Mouse (Mus musculus): ENCODE measurements around the gene Calhm2.

Calhm2 gene

GRCm38 (mm10) chr19:47067924-47068611 is 70.0 kb downstream of the Calhm2 start:
- peak; percentile 88 for DNase-seq (ENCODE audit: low read depth, low spot score)

- peak; percentile 98 for DNase-seq (ENCODE audit: low read depth, low spot score)
Measured at GRCm38 (mm10) chr19:47067096-47067882, 70.8 kb downstream of the Calhm2 start, which contains the start of gene Taf5. Gene Taf5 (plus strand): TSS chr19:47067746.

- DNase-seq (ENCODE audit: low read depth, low spot score) = no peak
Measured at GRCm38 (mm10) chr19:47065860-47066259, 72.2 kb downstream of the Calhm2 start.

DNA sequence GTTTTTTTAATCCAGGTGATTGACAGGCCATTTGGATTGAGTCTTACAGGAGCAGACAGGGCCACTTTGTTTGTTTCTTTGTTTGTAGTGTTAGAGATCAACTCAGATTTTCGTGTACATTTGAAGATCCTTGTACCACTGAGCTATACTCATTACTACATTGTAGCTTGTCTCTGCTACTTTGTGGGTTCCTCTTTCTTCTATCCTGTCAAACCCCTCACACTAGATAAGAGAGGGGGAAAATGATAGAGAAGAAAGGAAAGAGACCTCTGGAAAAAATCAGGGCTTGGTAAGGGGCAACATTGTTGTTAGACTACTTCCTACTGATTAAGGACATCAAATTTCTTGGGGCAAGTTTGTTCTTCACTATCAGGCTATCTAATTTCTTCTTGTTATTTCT is 80.4 kb downstream of the Calhm2 start:
- no peak for DNase-seq (ENCODE audit: low read depth, low spot score)

All from R1 (cell line).